Mouse (Mus musculus): Measurements from ENCODE around the gene Ms4a6c. TPM values are rescaled to one million over a fixed set of nuclear protein-coding genes. Genes with fewer than 3 reads are reported as not detected.
"Not testable (repeated sequence)": the region's sequence is repeated elsewhere in the genome, so short reads cannot be mapped to it uniquely, and the experiment has no call there.

Ms4a6c gene
- polyA plus RNA-seq, 1 experiment: not detected

- no peaks in the 10 kb centered on the region for H3K4me1 ChIP-seq (ENCODE audit: control insufficient read depth, insufficient read depth, low read length)
- 81% methylated on average over 3 of the region's 3 CpGs for WGBS
- H3K4me3 ChIP-seq (ENCODE audit: insufficient read depth, low read depth, low read length): no peak overlapping the region
- no peak for TF ChIP-seq POLR2A (IDR thresholded peaks at IDR 0.05; ENCODE audit: insufficient read depth, low read depth, low read length)
- no peak for TF ChIP-seq CTCF (IDR thresholded peaks at IDR 0.05; ENCODE audit: insufficient read depth, low read depth, low read length)
- H3K27ac ChIP-seq (ENCODE audit: insufficient read depth, low read depth, low read length): no peak overlapping the region
Observed at GRCm38 (mm10) chr19:11494519-11494918, 25.4 kb downstream of the Ms4a6c start.

- WGBS: 85% methylated on average over 6 of the region's 6 CpGs
- no peak overlapping the region for H3K27ac ChIP-seq (ENCODE audit: insufficient read depth, low read depth, low read length)
- TF ChIP-seq CTCF (IDR thresholded peaks at IDR 0.05; ENCODE audit: insufficient read depth, low read depth, low read length) (no peak), POLR2A (IDR thresholded peaks at IDR 0.05; ENCODE audit: insufficient read depth, low read depth, low read length) (no peak)
- no peak overlapping the region for H3K4me3 ChIP-seq (ENCODE audit: insufficient read depth, low read depth, low read length)
- H3K4me1 ChIP-seq (ENCODE audit: control insufficient read depth, insufficient read depth, low read length): no peaks in the 10 kb centered on the region
Observed at GRCm38 (mm10) chr19:11496361-11496760, 27.2 kb downstream of the Ms4a6c start.

GRCm38 (mm10) chr19:11497300-11497699, 28.1 kb downstream of the Ms4a6c start:
- WGBS: 84% methylated on average over 1 of the region's 1 CpGs
- H3K4me1 ChIP-seq (ENCODE audit: control insufficient read depth, insufficient read depth, low read length); H3K27ac ChIP-seq (ENCODE audit: insufficient read depth, low read depth, low read length); H3K4me3 ChIP-seq (ENCODE audit: insufficient read depth, low read depth, low read length): not testable (repeated sequence)

GRCm38 (mm10) chr19:11500796-11501195, 31.6 kb downstream of the Ms4a6c start:
- Histone ChIP-seq H3K4me3 (ENCODE audit: insufficient read depth, low read depth, low read length) (no peak overlapping the region), H3K27ac (ENCODE audit: insufficient read depth, low read depth, low read length) (no peak overlapping the region), H3K4me1 (ENCODE audit: control insufficient read depth, insufficient read depth, low read length) (no peaks in the 10 kb centered on the region)
- no peak for TF ChIP-seq CTCF (IDR thresholded peaks at IDR 0.05; ENCODE audit: insufficient read depth, low read depth, low read length)
- TF ChIP-seq POLR2A (IDR thresholded peaks at IDR 0.05; ENCODE audit: insufficient read depth, low read depth, low read length): no peak
- WGBS: 92% methylated on average over 1 of the region's 1 CpGs

GRCm38 (mm10) chr19:11501326-11501725, 32.2 kb downstream of the Ms4a6c start:
- 94% methylated on average over 4 of the region's 4 CpGs for WGBS
- H3K27ac ChIP-seq (ENCODE audit: insufficient read depth, low read depth, low read length): no peak overlapping the region
- H3K4me1 ChIP-seq (ENCODE audit: control insufficient read depth, insufficient read depth, low read length): no peaks in the 10 kb centered on the region
- H3K4me3 ChIP-seq (ENCODE audit: insufficient read depth, low read depth, low read length): no peak overlapping the region
- TF ChIP-seq POLR2A (IDR thresholded peaks at IDR 0.05; ENCODE audit: insufficient read depth, low read depth, low read length) (no peak), CTCF (IDR thresholded peaks at IDR 0.05; ENCODE audit: insufficient read depth, low read depth, low read length) (no peak)

GRCm38 (mm10) chr19:11504857-11505256, 35.7 kb downstream of the Ms4a6c start:
- Histone ChIP-seq H3K27ac (ENCODE audit: insufficient read depth, low read depth, low read length) (no peak overlapping the region), H3K4me1 (ENCODE audit: control insufficient read depth, insufficient read depth, low read length) (no peaks in the 10 kb centered on the region), H3K4me3 (ENCODE audit: insufficient read depth, low read depth, low read length) (no peak overlapping the region)
- TF ChIP-seq POLR2A (IDR thresholded peaks at IDR 0.05; ENCODE audit: insufficient read depth, low read depth, low read length) (no peak), CTCF (IDR thresholded peaks at IDR 0.05; ENCODE audit: insufficient read depth, low read depth, low read length) (no peak)
- 88% methylated on average over 1 of the region's 1 CpGs for WGBS

- Histone ChIP-seq H3K4me3 (ENCODE audit: insufficient read depth, low read depth, low read length) (no peak overlapping the region), H3K4me1 (ENCODE audit: control insufficient read depth, insufficient read depth, low read length) (no peaks in the 10 kb centered on the region), H3K27ac (ENCODE audit: insufficient read depth, low read depth, low read length) (no peak overlapping the region)
- TF ChIP-seq POLR2A (IDR thresholded peaks at IDR 0.05; ENCODE audit: insufficient read depth, low read depth, low read length): no peak
- no peak for TF ChIP-seq CTCF (IDR thresholded peaks at IDR 0.05; ENCODE audit: insufficient read depth, low read depth, low read length)
- WGBS: 66% methylated on average over 1 of the region's 1 CpGs
Observed at GRCm38 (mm10) chr19:11513458-11513857, 44.3 kb downstream of the Ms4a6c start.

GRCm38 (mm10) chr19:11516246-11516645, 47.1 kb downstream of the Ms4a6c start, which contains the start of gene Ms4a6b:
Gene Ms4a6b, plus strand, starts transcription at chr19:11516512.
- no peaks in the 10 kb centered on the region for H3K4me1 ChIP-seq (ENCODE audit: control insufficient read depth, insufficient read depth, low read length)
- no peak for TF ChIP-seq CTCF (IDR thresholded peaks at IDR 0.05; ENCODE audit: insufficient read depth, low read depth, low read length)
- TF ChIP-seq POLR2A (IDR thresholded peaks at IDR 0.05; ENCODE audit: insufficient read depth, low read depth, low read length): no peak
- no peak within 1 kb of the TSS for H3K27ac ChIP-seq (ENCODE audit: insufficient read depth, low read depth, low read length)
- no peak within 1 kb of the TSS for H3K4me3 ChIP-seq (ENCODE audit: insufficient read depth, low read depth, low read length)

- no peak for TF ChIP-seq CTCF (IDR thresholded peaks at IDR 0.05; ENCODE audit: insufficient read depth, low read depth, low read length)
- TF ChIP-seq POLR2A (IDR thresholded peaks at IDR 0.05; ENCODE audit: insufficient read depth, low read depth, low read length): no peak
- 71% methylated on average over 4 of the region's 4 CpGs for WGBS
- Histone ChIP-seq H3K4me3 (ENCODE audit: insufficient read depth, low read depth, low read length) (no peak overlapping the region), H3K27ac (ENCODE audit: insufficient read depth, low read depth, low read length) (no peak overlapping the region), H3K4me1 (ENCODE audit: control insufficient read depth, insufficient read depth, low read length) (no peaks in the 10 kb centered on the region)
Observed at GRCm38 (mm10) chr19:11516845-11517244, 47.7 kb downstream of the Ms4a6c start.

GRCm38 (mm10) chr19:11517373-11517772, 48.2 kb downstream of the Ms4a6c start:
- not testable (repeated sequence) for H3K4me1 ChIP-seq (ENCODE audit: control insufficient read depth, insufficient read depth, low read length); H3K4me3 ChIP-seq (ENCODE audit: insufficient read depth, low read depth, low read length); H3K27ac ChIP-seq (ENCODE audit: insufficient read depth, low read depth, low read length)
- 50% methylated on average over 1 of the region's 1 CpGs for WGBS

- not testable (repeated sequence) for H3K27ac ChIP-seq (ENCODE audit: insufficient read depth, low read depth, low read length); H3K4me1 ChIP-seq (ENCODE audit: control insufficient read depth, insufficient read depth, low read length); H3K4me3 ChIP-seq (ENCODE audit: insufficient read depth, low read depth, low read length)
- 94% methylated on average over 2 of the region's 2 CpGs for WGBS
Observed at GRCm38 (mm10) chr19:11518356-11518755, 49.2 kb downstream of the Ms4a6c start.

All from olfactory bulb, adult 2 months (tissue).